ENCODE assay signal across 8 mouse cellular contexts in the genomic region with DNA sequence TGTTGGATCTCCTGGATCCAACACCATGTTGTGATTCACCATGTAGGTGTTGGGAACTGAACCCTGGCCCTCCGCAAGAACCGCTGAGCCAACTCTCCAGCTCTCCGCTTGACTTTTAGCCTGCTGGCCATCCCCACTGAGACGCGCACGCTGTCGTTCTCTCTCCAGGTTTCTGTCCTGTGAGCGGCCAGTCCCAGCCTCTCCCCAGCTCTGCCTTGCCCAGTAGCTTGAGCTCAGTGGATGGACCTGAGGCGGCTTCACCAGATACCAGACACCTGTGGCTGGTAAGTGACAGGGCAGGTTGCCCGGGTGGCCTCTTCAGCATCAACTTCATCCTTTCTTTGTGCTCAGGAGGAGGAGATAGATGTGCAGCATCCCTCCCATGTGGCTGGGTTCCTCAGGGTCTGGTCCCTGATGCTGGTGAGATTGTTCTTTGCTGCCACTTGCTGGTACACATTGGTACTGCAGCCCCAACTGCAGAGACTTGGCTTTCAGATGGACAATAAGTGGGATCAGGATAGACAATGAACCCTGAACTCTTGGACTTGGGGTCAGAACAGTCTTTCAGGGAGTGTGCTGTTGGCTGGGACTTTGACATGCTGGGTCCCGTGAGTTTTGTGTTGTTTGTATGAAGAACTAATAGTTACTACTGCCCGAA. TPM values are rescaled to one million over a fixed set of nuclear protein-coding genes. Genes with fewer than 3 reads are reported as not detected.
A peak's percentile ranks its signal among the peaks of the same experiment; 100 is the strongest.
DNase-seq lines count a peak whose midpoint lies in the region; ATAC-seq and TF ChIP-seq lines count a peak whose summit lies in the region.

No protein-coding gene starts in this region.

- peak; percentile 74; the same call in 1 of the 2 replicates for TF ChIP-seq CTCF in spleen, adult 2 months (IDR thresholded peaks at IDR 0.05; ENCODE audit: extremely low read depth, insufficient read depth, insufficient read length, insufficient replicate concordance)

- no peak overlapping the region for H3K27ac ChIP-seq in heart, embryonic 11.5 days (ENCODE audit: low read depth, low read length)
- peak overlapping the region; percentile 62 for H3K27ac ChIP-seq in midbrain, embryonic 15.5 days
- no peak overlapping the region for H3K27ac ChIP-seq in spleen, adult 2 months (ENCODE audit: insufficient read depth, low read length)

- intact Hi-C loops in left cerebral cortex, postnatal 4 days (cut with DNase I): loop anchor here (5.0 kb wide), 1 partner anchor 39 kb away; no protein-coding TSS in a partner anchor

- no peak for ATAC-seq in heart, embryonic 11.5 days (replicated peaks; ENCODE audit: insufficient number of reproducible peaks, low FRiP score, low TSS enrichment)
- peak; percentile 67; the same call in 1 of the 2 replicates for ATAC-seq in midbrain, embryonic 15.5 days (replicated peaks)

- no peak overlapping the region for H3K9ac ChIP-seq in heart, embryonic 11.5 days (ENCODE audit: low read depth, low read length)
- no peak overlapping the region for H3K9ac ChIP-seq in midbrain, embryonic 15.5 days

- H3K9me3 ChIP-seq in heart, embryonic 11.5 days (replicated peaks; ENCODE audit: control insufficient read depth, low read length): no peaks in the 10 kb centered on the region
- H3K9me3 ChIP-seq in midbrain, embryonic 15.5 days: no peaks in the 10 kb centered on the region

- peak; percentile 64 to 91 for DNase-seq in heart, adult 18-20 months
- peak; percentile 77 to 86 for DNase-seq in cerebellum, postnatal 4 days (ENCODE audit: low spot score in 2 of 2)
- DNase-seq in gastrocnemius, adult 18-20 months (ENCODE audit: low spot score): peak; percentile 68
- DNase-seq in kidney, adult 18-20 months: peak; percentile 88
- DNase-seq in left cerebral cortex, postnatal 4 days: peak; percentile 83
- DNase-seq in spleen, adult 2 months (ENCODE audit: low read depth in 1 of 2, low spot score in 2 of 2): peak; percentile 35 to 60

- 42% methylated on average over 12 of the region's 12 CpGs for WGBS in heart, embryonic 11.5 days (ENCODE audit: insufficient replicate concordance)
- 47% methylated on average over 12 of the region's 12 CpGs for WGBS in midbrain, embryonic 15.5 days
- WGBS in spleen, adult 2 months: 58% methylated on average over 12 of the region's 12 CpGs

- H3K36me3 ChIP-seq in heart, embryonic 11.5 days (ENCODE audit: control insufficient read depth, insufficient read depth, low read length): no peaks in the 10 kb centered on the region
- H3K36me3 ChIP-seq in midbrain, embryonic 15.5 days (replicated peaks): peaks cover 45% of the 10 kb centered on the region
- no peaks in the 10 kb centered on the region for H3K36me3 ChIP-seq in spleen, adult 2 months (ENCODE audit: control insufficient read depth, insufficient read depth, low read length)

- H3K4me3 ChIP-seq in heart, embryonic 11.5 days (ENCODE audit: low read depth, low read length): no peak overlapping the region
- no peak overlapping the region for H3K4me3 ChIP-seq in midbrain, embryonic 15.5 days
- H3K4me3 ChIP-seq in spleen, adult 2 months (ENCODE audit: extremely low read depth, insufficient read depth, insufficient read length): no peak overlapping the region

- H3K4me2 ChIP-seq in heart, embryonic 11.5 days: no peak overlapping the region
- no peak overlapping the region for H3K4me2 ChIP-seq in midbrain, embryonic 15.5 days

- TF ChIP-seq POLR2A in spleen, adult 2 months (IDR thresholded peaks at IDR 0.05; ENCODE audit: low read depth, low read length): no peak

- no peaks in the 10 kb centered on the region for H3K4me1 ChIP-seq in heart, embryonic 11.5 days (ENCODE audit: control insufficient read depth, insufficient read depth, low read length)
- 0 out of 2 replicates have a peak, but pooled peaks cover 3% of the 10 kb centered on the region for H3K4me1 ChIP-seq in midbrain, embryonic 15.5 days
- no peaks in the 10 kb centered on the region for H3K4me1 ChIP-seq in spleen, adult 2 months (ENCODE audit: control insufficient read depth, insufficient read depth, insufficient read length)

- no peaks in the 10 kb centered on the region for H3K27me3 ChIP-seq in heart, embryonic 11.5 days (ENCODE audit: control insufficient read depth, insufficient read depth, low read length)
- H3K27me3 ChIP-seq in midbrain, embryonic 15.5 days (replicated peaks): no peaks in the 10 kb centered on the region
- no peaks in the 10 kb centered on the region for H3K27me3 ChIP-seq in spleen, adult 2 months (ENCODE audit: control insufficient read depth, insufficient read depth, low read length)

RNA-seq across cellular contexts. Expression of a gene that starts 12.3 kb away (rescaled TPM):
- total RNA-seq in heart, adult 18-20 months (2021): 100 to 1,000 TPM; 129 to 152 TPM
- 148 and 165 TPM in 2 replicates for polyA plus RNA-seq in heart, embryonic 11.5 days (2014; fragmentation: Nextera tagmentation; extraction: Ambion mirVana)
- 100 to 1,000 TPM; 128 to 130 TPM for total RNA-seq in gastrocnemius, adult 18-20 months (2021)
- total RNA-seq in left cerebral cortex, postnatal 4 days (2021): 100 to 1,000 TPM; 334 to 346 TPM
- 324 and 331 TPM in 2 replicates for polyA plus RNA-seq in midbrain, embryonic 15.5 days (2015; fragmentation: Nextera tagmentation; extraction: Ambion mirVana)
- polyA plus RNA-seq in spleen, adult 2 months (2012; rRNA removed): 137 and 149 TPM in 2 replicates

RNA-seq across cellular contexts. Expression of a gene that starts 28.7 kb away (rescaled TPM):
- total RNA-seq in heart, adult 18-20 months (2021): under 1 TPM in 1 of 2 experiments, not detected in 1; 0.31 TPM
- polyA plus RNA-seq in heart, embryonic 11.5 days (2014; fragmentation: Nextera tagmentation; extraction: Ambion mirVana): 2.9 and 3.0 TPM in 2 replicates
- under 1 TPM in 1 of 2 experiments, not detected in 1; 0.09 TPM for total RNA-seq in gastrocnemius, adult 18-20 months (2021)
- total RNA-seq in left cerebral cortex, postnatal 4 days (2021): 10 to 100 TPM; 25.4 to 27.0 TPM
- 44.0 and 44.8 TPM in 2 replicates for polyA plus RNA-seq in midbrain, embryonic 15.5 days (2015; fragmentation: Nextera tagmentation; extraction: Ambion mirVana)
- polyA plus RNA-seq in spleen, adult 2 months (2012; rRNA removed): 0.88 and 1.1 TPM in 2 replicates

RNA-seq across cellular contexts. Expression of a gene that starts 42.8 kb away (rescaled TPM):
- 1 to 10 TPM; 4.5 to 8.4 TPM for total RNA-seq in heart, adult 18-20 months (2021)
- polyA plus RNA-seq in heart, embryonic 11.5 days (2014; fragmentation: Nextera tagmentation; extraction: Ambion mirVana): 22.8 and 27.7 TPM in 2 replicates
- not detected for total RNA-seq in gastrocnemius, adult 18-20 months (2021)
- 10 to 100 TPM in 1 of 2 experiments, 1 to 10 TPM in 1; 9.1 to 10.7 TPM for total RNA-seq in left cerebral cortex, postnatal 4 days (2021)
- polyA plus RNA-seq in midbrain, embryonic 15.5 days (2015; fragmentation: Nextera tagmentation; extraction: Ambion mirVana): 6.4 and 9.8 TPM in 2 replicates
- 55.7 and 76.1 TPM in 2 replicates for polyA plus RNA-seq in spleen, adult 2 months (2012; rRNA removed)

RNA-seq across cellular contexts. Expression of a gene that starts 45.7 kb away (rescaled TPM):
- total RNA-seq in heart, adult 18-20 months (2021): not detected
- 0.06 TPM in 1 of 2 replicates, not detected in the other for polyA plus RNA-seq in heart, embryonic 11.5 days (2014; fragmentation: Nextera tagmentation; extraction: Ambion mirVana)
- total RNA-seq in gastrocnemius, adult 18-20 months (2021): not detected
- not detected for total RNA-seq in left cerebral cortex, postnatal 4 days (2021)
- polyA plus RNA-seq in midbrain, embryonic 15.5 days (2015; fragmentation: Nextera tagmentation; extraction: Ambion mirVana): 0.10 and 0.17 TPM in 2 replicates
- polyA plus RNA-seq in spleen, adult 2 months (2012; rRNA removed): not detected in 2 replicates

RNA-seq across cellular contexts. Expression of a gene that starts 50.0 kb away (rescaled TPM):
- under 1 TPM; 0.22 to 0.26 TPM for total RNA-seq in heart, adult 18-20 months (2021)
- polyA plus RNA-seq in heart, embryonic 11.5 days (2014; fragmentation: Nextera tagmentation; extraction: Ambion mirVana): 13.6 and 13.8 TPM in 2 replicates
- not detected for total RNA-seq in gastrocnemius, adult 18-20 months (2021)
- 1,000 to 10,000 TPM; 2,432 to 2,471 TPM for total RNA-seq in left cerebral cortex, postnatal 4 days (2021)
- 2,127 and 2,170 TPM in 2 replicates for polyA plus RNA-seq in midbrain, embryonic 15.5 days (2015; fragmentation: Nextera tagmentation; extraction: Ambion mirVana)
- 2.7 and 3.9 TPM in 2 replicates for polyA plus RNA-seq in spleen, adult 2 months (2012; rRNA removed)

Comparison
In these comparisons a context has a peak if more than half of its experiments do, and no peak if none do; other contexts are left out.
1. RNA of a gene that starts 28.7 kb away (total RNA-seq): 25.4 to 27.0 TPM in left cerebral cortex, postnatal 4 days; 0.31 TPM in heart, adult 18-20 months and 0.09 TPM in gastrocnemius, adult 18-20 months; every median in the first group is over 10 times any median in the second.
2. RNA of a gene that starts 42.8 kb away (total RNA-seq): 9.1 to 10.7 TPM in left cerebral cortex, postnatal 4 days and 4.5 to 8.4 TPM in heart, adult 18-20 months; not detected in gastrocnemius, adult 18-20 months; every median in the first group is over 4 times any median in the second.
3. Peak in every context shown above with its lines, with median percentiles within 50 percentile points of each other: DNase-seq.